Mouse (Mus musculus) lung, postnatal 0 days (tissue): ENCODE measurements around the gene Abhd2. TPM values are rescaled to one million over a fixed set of nuclear protein-coding genes. Genes with fewer than 3 reads are reported as not detected.
A peak's percentile ranks its signal among the peaks of the same experiment; 100 is the strongest.

ENCODE experiments used
- ATAC-seq: fragments of 200-750 bp; cut with Nextera tagmentation; 2 replicates; pipeline ENCODE4 v1.8.0; 2017; ENCODE audit warnings: moderate library complexity
- DNase-seq: peaks from one replicate; pipeline ENCODE4 v3.0.0-alpha.2; 2016; ENCODE audit warnings: low spot score
- H3K27ac ChIP-seq: fragments of 300-500 bp; sonication (generic); 2 replicates; pipeline ENCODE4 v1.5.1; 2014; ENCODE audit warnings: antibody characterized with exemption, mild to moderate bottlenecking, low read length, mixed read lengths
- H3K27me3 ChIP-seq: fragments of 300-500 bp; sonication (generic); replicated peaks from 2 replicates; pipeline ENCODE4 v1.6.1; 2014; ENCODE audit warnings: low read length, mixed read lengths; ENCODE audit not compliant: insufficient read depth
- H3K36me3 ChIP-seq: fragments of 300-500 bp; sonication (generic); 2 replicates; pipeline ENCODE4 v1.6.1; 2014; ENCODE audit warnings: low read length, mixed read lengths; ENCODE audit not compliant: insufficient read depth
- H3K4me1 ChIP-seq: fragments of 300-500 bp; sonication (generic); 2 replicates; pipeline ENCODE4 v1.6.1; 2014; ENCODE audit warnings: antibody characterized with exemption, low read depth, low read length, mixed read lengths; ENCODE audit not compliant: insufficient read depth
- H3K4me2 ChIP-seq: fragments of 300-500 bp; sonication (generic); replicated peaks from 2 replicates; pipeline ENCODE4 v1.6.1; 2014; ENCODE audit warnings: low read depth, mild to moderate bottlenecking, low read length, moderate library complexity, mixed read lengths
- H3K4me3 ChIP-seq: fragments of 300-500 bp; sonication (generic); 2 replicates; pipeline ENCODE4 v1.5.1; 2014; ENCODE audit warnings: low read depth, low read length
- H3K9ac ChIP-seq: fragments of 300-500 bp; sonication (generic); replicated peaks from 2 replicates; pipeline ENCODE4 v1.6.1; 2014; ENCODE audit warnings: low read depth, mild to moderate bottlenecking
- H3K9me3 ChIP-seq: fragments of 300-500 bp; sonication (generic); 2 replicates; pipeline ENCODE4 v1.6.1; 2016; ENCODE audit warnings: low read length, mixed read lengths
- CTCF ChIP-seq: IDR thresholded peaks from 2 replicates; pipeline ENCODE4 v1.5.1; 2016; ENCODE audit warnings: antibody characterized with exemption, mild to moderate bottlenecking
- EP300 ChIP-seq: IDR thresholded peaks from 2 replicates; pipeline ENCODE4 v1.6.1; 2016; ENCODE audit warnings: antibody characterized with exemption, mild to moderate bottlenecking, control low read depth
- WGBS: fragments of 180-500 bp; shearing (Covaris S2); extraction: QIAGEN DNeasy Blood & Tissue Kit; methylation state at CpG from one replicate; pipeline ENCODE4 v1.1.7; 2014; 5-methylcytosine and 5-hydroxymethylcytosine counted together
- polyA plus RNA-seq: library from polyadenylated mRNA; unstranded; fragments of >200 nt; fragmentation: Nextera tagmentation; extraction: Ambion mirVana; gene quantifications from 2 replicates; pipeline ENCODE4 v1.2.1, GENCODE M21; 2015

The Abhd2 gene
- polyA plus RNA-seq, 1 experiment from 2014 or later: 25.2 TPM

DNA sequence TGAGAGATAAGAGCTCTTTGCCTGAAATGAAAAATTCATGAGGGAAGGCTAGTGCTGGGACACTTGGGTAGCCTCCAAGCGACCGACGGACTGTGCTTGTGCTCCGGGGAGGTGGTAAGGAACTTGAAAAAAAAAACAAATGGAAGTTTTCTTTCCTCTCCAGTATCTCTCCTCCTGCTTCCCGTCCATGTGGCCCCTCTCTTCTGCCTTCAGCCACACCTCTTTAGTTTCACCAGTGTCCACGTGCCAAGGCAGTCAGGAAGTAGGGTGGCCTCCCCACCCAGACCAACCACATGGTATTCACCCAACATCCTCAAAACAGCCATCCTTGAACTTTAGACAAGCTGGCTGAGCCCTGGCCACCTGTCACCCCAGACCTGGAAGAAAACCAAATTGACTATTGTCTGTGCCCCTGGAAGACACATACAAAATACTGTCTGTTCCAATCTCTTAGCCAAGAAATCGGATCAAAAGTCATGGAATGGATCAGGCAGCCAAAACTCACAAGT is 25.1 kb upstream of the Abhd2 start:
- peaks cover 6% of the 10 kb centered on the region; the same call in 1 of the 2 replicates for H3K4me1 ChIP-seq
- no peaks in the 10 kb centered on the region for H3K27me3 ChIP-seq
- ATAC-seq (no peak), DNase-seq (peak; percentile 24)
- WGBS: 15% methylated on average over 6 of the region's 7 CpGs
- no peak overlapping the region for H3K9ac ChIP-seq
- H3K4me3 ChIP-seq: no peak overlapping the region
- H3K36me3 ChIP-seq: no peaks in the 10 kb centered on the region
- no peak for TF ChIP-seq CTCF
- no peak for TF ChIP-seq EP300
- H3K27ac ChIP-seq: no peak overlapping the region
- H3K9me3 ChIP-seq: no peaks in the 10 kb centered on the region
- no peak overlapping the region for H3K4me2 ChIP-seq

DNA sequence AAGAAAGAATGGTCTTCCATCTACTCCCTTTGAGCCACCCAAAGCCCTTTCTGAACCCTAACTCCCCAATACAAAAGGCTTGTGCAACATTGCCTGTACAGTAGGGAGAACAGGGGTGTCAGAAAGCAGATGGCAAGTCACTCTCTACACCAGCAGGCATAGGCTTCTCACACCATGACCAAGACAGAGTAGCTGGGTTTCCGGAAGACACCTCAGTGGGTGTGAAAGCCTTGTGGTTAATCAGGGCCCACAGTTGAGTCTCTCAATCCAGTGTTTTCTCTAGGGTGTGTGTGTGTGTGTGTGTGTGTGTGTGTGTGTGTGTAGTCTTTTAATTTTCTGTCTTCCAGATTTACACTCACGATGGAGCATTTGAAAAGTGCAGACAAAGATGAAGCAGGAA is 23.4 kb upstream of the Abhd2 start:
- TF ChIP-seq EP300 (no peak), CTCF (no peak)
- H3K4me1 ChIP-seq: peaks cover 6% of the 10 kb centered on the region; the same call in 1 of the 2 replicates
- ATAC-seq (no peak), DNase-seq (no peak)
- H3K4me2 ChIP-seq: no peak overlapping the region
- H3K9me3 ChIP-seq: no peaks in the 10 kb centered on the region
- 83% methylated on average over 2 of the region's 2 CpGs for WGBS
- H3K36me3 ChIP-seq: no peaks in the 10 kb centered on the region
- H3K27ac ChIP-seq: no peak overlapping the region
- no peaks in the 10 kb centered on the region for H3K27me3 ChIP-seq
- no peak overlapping the region for H3K4me3 ChIP-seq
- H3K9ac ChIP-seq: no peak overlapping the region

- TF ChIP-seq EP300 (no peak), CTCF (no peak)
- H3K4me2 ChIP-seq: no peak overlapping the region
- DNase-seq (peak; percentile 43), ATAC-seq (peak; percentile 65)
- H3K27ac ChIP-seq: no peak overlapping the region
- no peaks in the 10 kb centered on the region for H3K9me3 ChIP-seq
- no peak overlapping the region for H3K4me3 ChIP-seq
- no peak overlapping the region for H3K9ac ChIP-seq
- 66% methylated on average over 3 of the region's 3 CpGs for WGBS
- no peaks in the 10 kb centered on the region for H3K27me3 ChIP-seq
- no peaks in the 10 kb centered on the region for H3K4me1 ChIP-seq
- H3K36me3 ChIP-seq: no peaks in the 10 kb centered on the region
Observed at GRCm38 (mm10) chr7:79254248-79254888, 18.6 kb upstream of the Abhd2 start.

- no peaks in the 10 kb centered on the region for H3K4me1 ChIP-seq
- ATAC-seq: no peak; the same call in 1 of the 2 replicates
- H3K36me3 ChIP-seq: no peaks in the 10 kb centered on the region
- 78% methylated on average over 7 of the region's 7 CpGs for WGBS
- no peaks in the 10 kb centered on the region for H3K9me3 ChIP-seq
- H3K4me3 ChIP-seq: no peak overlapping the region
- no peak for TF ChIP-seq CTCF
- TF ChIP-seq EP300: no peak
- no peak for DNase-seq
- H3K9ac ChIP-seq: no peak overlapping the region
- H3K4me2 ChIP-seq: no peak overlapping the region
- H3K27ac ChIP-seq: no peak overlapping the region
- no peaks in the 10 kb centered on the region for H3K27me3 ChIP-seq
Observed at GRCm38 (mm10) chr7:79255350-79255749, 17.6 kb upstream of the Abhd2 start.

DNA sequence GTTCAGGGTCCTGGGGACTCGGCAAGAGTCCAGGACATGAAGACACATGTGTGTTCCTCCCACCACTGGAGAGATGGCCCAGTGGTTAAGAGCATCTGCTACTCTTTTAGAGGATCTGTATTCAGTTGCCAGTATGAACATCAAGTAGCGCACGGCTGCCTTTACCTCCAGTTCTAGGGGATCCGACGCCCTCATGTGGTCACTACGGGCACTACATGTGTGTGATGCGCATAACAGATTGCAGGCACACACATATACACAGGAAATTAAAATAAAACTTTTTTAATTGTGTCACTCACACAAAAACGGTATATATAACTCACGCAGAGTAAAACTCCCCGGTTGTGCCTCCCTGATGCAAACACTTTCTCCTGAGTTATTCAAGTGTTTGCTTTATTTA is 17.2 kb upstream of the Abhd2 start:
- no peaks in the 10 kb centered on the region for H3K27me3 ChIP-seq
- TF ChIP-seq CTCF (peak; percentile 35), EP300 (no peak)
- H3K27ac ChIP-seq: no peak overlapping the region
- no peaks in the 10 kb centered on the region for H3K36me3 ChIP-seq
- 82% methylated on average over 10 of the region's 10 CpGs for WGBS
- H3K4me3 ChIP-seq: no peak overlapping the region
- no peaks in the 10 kb centered on the region for H3K4me1 ChIP-seq
- DNase-seq: no peak
- ATAC-seq: no peak
- H3K9me3 ChIP-seq: no peaks in the 10 kb centered on the region
- no peak overlapping the region for H3K4me2 ChIP-seq
- no peak overlapping the region for H3K9ac ChIP-seq

GRCm38 (mm10) chr7:79256716-79257115 is 16.3 kb upstream of the Abhd2 start:
- DNase-seq (no peak), ATAC-seq (no peak)
- TF ChIP-seq EP300 (no peak), CTCF (no peak)
- no peaks in the 10 kb centered on the region for H3K36me3 ChIP-seq
- no peak overlapping the region for H3K27ac ChIP-seq
- H3K4me2 ChIP-seq: no peak overlapping the region
- no peaks in the 10 kb centered on the region for H3K9me3 ChIP-seq
- H3K27me3 ChIP-seq: no peaks in the 10 kb centered on the region
- H3K9ac ChIP-seq: no peak overlapping the region
- no peak overlapping the region for H3K4me3 ChIP-seq
- no peaks in the 10 kb centered on the region for H3K4me1 ChIP-seq
- 81% methylated on average over 4 of the region's 4 CpGs for WGBS
